Mouse (Mus musculus) stomach, postnatal 0 days (tissue): ENCODE data around the gene Hnrnpd.

Experiments
- CTCF ChIP-seq: IDR thresholded peaks from 2 replicates; pipeline ENCODE4 v1.5.1; 2016; ENCODE audit warnings: antibody characterized with exemption, low read depth, mild to moderate bottlenecking, moderate library complexity
- EP300 ChIP-seq: optimal IDR thresholded peaks from 2 replicates; pipeline ENCODE3; 2016; ENCODE audit warnings: antibody characterized with exemption

DNA sequence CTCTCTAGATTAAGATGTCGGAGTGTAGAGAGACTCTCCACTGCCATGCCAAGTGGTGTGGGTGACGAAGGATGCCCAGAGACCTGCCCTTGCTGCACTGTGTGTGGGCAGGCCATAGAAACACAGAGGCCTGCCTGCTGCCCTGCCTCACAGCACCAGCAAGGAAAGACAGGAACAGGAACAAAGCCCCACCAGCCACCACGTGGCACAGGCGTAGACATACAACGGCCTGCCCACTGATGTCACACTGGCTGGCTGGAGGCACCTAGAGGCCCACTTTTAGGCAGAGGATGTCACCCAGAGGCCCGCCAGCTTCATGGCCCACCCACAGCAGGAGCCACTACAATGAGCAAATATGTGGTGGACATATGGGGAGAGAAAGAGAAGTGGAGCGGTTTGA is 21.3 kb upstream of the Hnrnpd start:
- no peak for TF ChIP-seq CTCF
- TF ChIP-seq EP300 = no peak
